Mouse (Mus musculus): ENCODE data around the gene Tmem233. TPM values are rescaled to one million over a fixed set of nuclear protein-coding genes. Genes with fewer than 3 reads are reported as not detected.

Gene Tmem233
- total and polyA plus RNA-seq, 2 experiments from 2014 or later = not detected

DNA sequence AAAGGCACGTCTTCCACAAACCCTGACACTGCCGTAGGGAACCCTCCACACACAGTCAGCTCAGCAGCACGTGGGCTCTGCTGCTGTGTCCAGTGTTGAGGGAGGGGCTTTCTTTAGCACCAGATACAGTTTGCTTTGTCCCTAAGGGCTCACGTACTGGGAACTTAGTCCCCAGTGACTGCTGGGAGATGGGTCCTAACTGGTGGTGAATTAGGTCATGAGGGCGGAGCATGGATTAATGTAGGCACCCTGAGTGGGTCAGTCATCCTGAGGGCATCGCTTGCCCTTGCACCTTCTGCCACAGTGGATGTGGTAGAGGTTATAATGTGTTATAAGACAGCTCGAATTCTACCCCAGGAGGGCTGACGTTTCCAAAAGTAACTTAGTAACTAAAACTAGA, 65.7 kb downstream of the Tmem233 start:
- TF ChIP-seq CTCF (IDR thresholded peaks at IDR 0.05; ENCODE audit: low read depth) (no peak), EP300 (IDR thresholded peaks at IDR 0.05; ENCODE audit: low read depth) (no peak)
- 90% methylated on average over 8 of the region's 8 CpGs for WGBS
- Histone ChIP-seq H3K4me1 (ENCODE audit: control insufficient read depth, insufficient read depth) (peaks cover 12% of the 10 kb centered on the region), H3K9ac (replicated peaks; ENCODE audit: low read depth, low read length) (no peak overlapping the region), H3K4me3 (ENCODE audit: low read depth, low read length) (no peak overlapping the region), H3K9me3 (replicated peaks; ENCODE audit: control insufficient read depth, low read length) (no peaks in the 10 kb centered on the region), H3K27me3 (ENCODE audit: control insufficient read depth, insufficient read depth, low read length) (no peaks in the 10 kb centered on the region), H3K27ac (ENCODE audit: low read depth) (no peak overlapping the region), H3K4me2 (ENCODE audit: low read depth, low read length) (no peak overlapping the region), H3K36me3 (replicated peaks; ENCODE audit: control insufficient read depth, insufficient read depth, low read length) (peaks cover 83% of the 10 kb centered on the region)
- DNase-seq (ENCODE audit: low spot score) (no peak), ATAC-seq (ENCODE audit: insufficient read depth, low read depth) (no peak)

DNA sequence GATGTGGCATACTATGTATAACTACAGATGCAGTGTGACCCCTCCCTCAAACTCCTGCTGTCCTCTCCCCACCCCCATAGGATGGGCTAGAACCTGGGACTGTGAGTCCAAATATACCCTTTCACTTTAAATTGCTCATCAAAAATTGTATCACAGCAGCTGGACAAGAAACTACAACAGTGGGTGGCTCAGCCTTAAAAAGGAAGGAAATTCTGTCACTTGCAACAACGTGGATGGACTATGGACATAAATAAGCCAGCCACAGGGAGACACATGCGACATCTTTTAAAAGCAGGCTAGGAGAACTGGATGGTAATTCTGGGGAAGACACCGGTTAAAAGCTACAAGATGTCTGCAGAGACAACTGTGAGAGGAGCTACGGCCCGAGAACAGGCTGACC, 66.5 kb downstream of the Tmem233 start:
- Histone ChIP-seq H3K36me3 (replicated peaks; ENCODE audit: control insufficient read depth, insufficient read depth, low read length) (peaks cover 79% of the 10 kb centered on the region), H3K9me3 (replicated peaks; ENCODE audit: control insufficient read depth, low read length) (no peaks in the 10 kb centered on the region), H3K4me2 (ENCODE audit: low read depth, low read length) (no peak overlapping the region), H3K4me3 (ENCODE audit: low read depth, low read length) (no peak overlapping the region), H3K4me1 (ENCODE audit: control insufficient read depth, insufficient read depth) (peaks cover 12% of the 10 kb centered on the region), H3K27ac (ENCODE audit: low read depth) (no peak overlapping the region), H3K27me3 (ENCODE audit: control insufficient read depth, insufficient read depth, low read length) (no peaks in the 10 kb centered on the region), H3K9ac (replicated peaks; ENCODE audit: low read depth, low read length) (no peak overlapping the region)
- ATAC-seq (ENCODE audit: insufficient read depth, low read depth) (no peak), DNase-seq (ENCODE audit: low spot score) (no peak)
- 91% methylated on average over 5 of the region's 5 CpGs for whole genome bisulfite sequencing
- TF ChIP-seq CTCF (IDR thresholded peaks at IDR 0.05; ENCODE audit: low read depth) = no peak
- no peak for TF ChIP-seq EP300 (IDR thresholded peaks at IDR 0.05; ENCODE audit: low read depth)

DNA sequence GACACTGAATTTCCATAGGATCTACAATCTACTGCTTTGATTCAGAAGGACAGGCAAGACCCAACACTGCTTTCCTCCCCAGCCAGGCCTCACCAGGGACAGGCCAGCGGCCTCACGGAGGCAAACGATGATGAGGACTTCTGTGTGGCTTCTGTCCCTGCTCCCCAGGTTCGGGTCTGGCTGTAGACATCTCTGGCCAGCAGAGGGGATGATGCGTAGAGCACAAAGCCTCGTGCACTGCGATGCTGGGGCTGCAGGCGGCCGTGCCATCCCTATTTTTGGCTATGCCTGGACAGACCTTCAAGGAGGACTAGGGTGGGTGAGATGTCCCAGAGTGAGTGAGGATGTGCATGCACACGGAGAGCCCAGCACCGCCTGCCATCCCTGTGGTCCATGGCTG, 68.8 kb downstream of the Tmem233 start:
- Histone ChIP-seq H3K4me2 (ENCODE audit: low read depth, low read length) (no peak overlapping the region), H3K36me3 (replicated peaks; ENCODE audit: control insufficient read depth, insufficient read depth, low read length) (peaks cover 60% of the 10 kb centered on the region), H3K27me3 (ENCODE audit: control insufficient read depth, insufficient read depth, low read length) (no peaks in the 10 kb centered on the region), H3K9me3 (replicated peaks; ENCODE audit: control insufficient read depth, low read length) (no peaks in the 10 kb centered on the region), H3K4me3 (ENCODE audit: low read depth, low read length) (no peak overlapping the region), H3K4me1 (ENCODE audit: control insufficient read depth, insufficient read depth) (0 out of 2 replicates have a peak, but pooled peaks cover 4% of the 10 kb centered on the region), H3K9ac (replicated peaks; ENCODE audit: low read depth, low read length) (no peak overlapping the region), H3K27ac (ENCODE audit: low read depth) (no peak overlapping the region)
- WGBS = 91% methylated on average over 11 of the region's 11 CpGs
- TF ChIP-seq CTCF (IDR thresholded peaks at IDR 0.05; ENCODE audit: low read depth) = no peak
- TF ChIP-seq EP300 (IDR thresholded peaks at IDR 0.05; ENCODE audit: low read depth) = no peak
- ATAC-seq (ENCODE audit: insufficient read depth, low read depth) (no peak), DNase-seq (ENCODE audit: low spot score) (no peak)

GRCm38 (mm10) chr5:116013821-116014220, 69.2 kb downstream of the Tmem233 start:
- DNase-seq (ENCODE audit: low spot score) (no peak), ATAC-seq (ENCODE audit: insufficient read depth, low read depth) (no peak)
- no peak for TF ChIP-seq CTCF (IDR thresholded peaks at IDR 0.05; ENCODE audit: low read depth)
- no peak for TF ChIP-seq EP300 (IDR thresholded peaks at IDR 0.05; ENCODE audit: low read depth)
- Histone ChIP-seq H3K27ac (ENCODE audit: low read depth) (no peak overlapping the region), H3K27me3 (ENCODE audit: control insufficient read depth, insufficient read depth, low read length) (no peaks in the 10 kb centered on the region), H3K4me2 (ENCODE audit: low read depth, low read length) (no peak overlapping the region), H3K4me1 (ENCODE audit: control insufficient read depth, insufficient read depth) (no peaks in the 10 kb centered on the region), H3K4me3 (ENCODE audit: low read depth, low read length) (no peak overlapping the region), H3K9ac (replicated peaks; ENCODE audit: low read depth, low read length) (no peak overlapping the region), H3K36me3 (replicated peaks; ENCODE audit: control insufficient read depth, insufficient read depth, low read length) (peaks cover 60% of the 10 kb centered on the region), H3K9me3 (replicated peaks; ENCODE audit: control insufficient read depth, low read length) (no peaks in the 10 kb centered on the region)
- WGBS = 85% methylated on average over 8 of the region's 8 CpGs

DNA sequence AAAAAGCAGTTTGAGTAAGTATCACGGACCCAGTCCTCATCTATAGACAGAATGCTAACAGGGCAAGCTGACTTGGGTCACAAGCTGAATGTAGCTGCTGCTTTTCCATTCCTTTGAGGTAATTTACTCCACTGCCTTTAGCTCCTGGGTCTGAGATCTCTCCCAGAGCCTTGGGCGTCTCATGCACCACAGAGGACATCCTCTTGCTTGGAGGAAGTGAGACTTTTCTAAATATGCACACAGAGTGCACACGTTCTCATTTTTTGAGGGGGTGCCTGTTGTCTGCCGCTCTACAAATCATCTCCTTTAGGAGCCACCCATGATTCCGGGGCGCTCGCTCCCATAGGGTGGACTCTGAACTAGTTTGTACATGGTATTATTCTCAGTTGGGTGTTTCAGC, 70.5 kb downstream of the Tmem233 start:
- DNase-seq (ENCODE audit: low spot score) (no peak), ATAC-seq (ENCODE audit: insufficient read depth, low read depth) (no peak)
- no peak overlapping the region for H3K4me3 ChIP-seq (ENCODE audit: low read depth, low read length)
- peaks cover 49% of the 10 kb centered on the region for H3K36me3 ChIP-seq (replicated peaks; ENCODE audit: control insufficient read depth, insufficient read depth, low read length)
- H3K9me3 ChIP-seq (replicated peaks; ENCODE audit: control insufficient read depth, low read length) = no peaks in the 10 kb centered on the region
- H3K27ac ChIP-seq (ENCODE audit: low read depth) = no peak overlapping the region
- WGBS = 87% methylated on average over 7 of the region's 7 CpGs
- no peaks in the 10 kb centered on the region for H3K27me3 ChIP-seq (ENCODE audit: control insufficient read depth, insufficient read depth, low read length)
- no peak overlapping the region for H3K4me2 ChIP-seq (ENCODE audit: low read depth, low read length)
- TF ChIP-seq EP300 (IDR thresholded peaks at IDR 0.05; ENCODE audit: low read depth) (no peak), CTCF (IDR thresholded peaks at IDR 0.05; ENCODE audit: low read depth) (no peak)
- no peaks in the 10 kb centered on the region for H3K4me1 ChIP-seq (ENCODE audit: control insufficient read depth, insufficient read depth)
- H3K9ac ChIP-seq (replicated peaks; ENCODE audit: low read depth, low read length) = no peak overlapping the region

- Histone ChIP-seq H3K9me3 (replicated peaks; ENCODE audit: control insufficient read depth, low read length) (no peaks in the 10 kb centered on the region), H3K9ac (replicated peaks; ENCODE audit: low read depth, low read length) (no peak overlapping the region), H3K4me1 (ENCODE audit: control insufficient read depth, insufficient read depth) (no peaks in the 10 kb centered on the region), H3K4me3 (ENCODE audit: low read depth, low read length) (no peak overlapping the region), H3K27ac (ENCODE audit: low read depth) (no peak overlapping the region), H3K36me3 (replicated peaks; ENCODE audit: control insufficient read depth, insufficient read depth, low read length) (peaks cover 47% of the 10 kb centered on the region), H3K27me3 (ENCODE audit: control insufficient read depth, insufficient read depth, low read length) (no peaks in the 10 kb centered on the region), H3K4me2 (ENCODE audit: low read depth, low read length) (no peak overlapping the region)
- no peak for DNase-seq (ENCODE audit: low spot score)
- no peak for ATAC-seq (ENCODE audit: insufficient read depth, low read depth)
- 89% methylated on average over 7 of the region's 7 CpGs for WGBS
- no peak for TF ChIP-seq EP300 (IDR thresholded peaks at IDR 0.05; ENCODE audit: low read depth)
- TF ChIP-seq CTCF (IDR thresholded peaks at IDR 0.05; ENCODE audit: low read depth) = no peak
Measured at GRCm38 (mm10) chr5:116011700-116012099, 71.3 kb downstream of the Tmem233 start.

Measured in heart, postnatal 0 days (tissue).